Mouse (Mus musculus): ENCODE results near the gene Galr3.
"Not testable (repeated sequence)": the region's sequence is repeated elsewhere in the genome, so short reads cannot be mapped to it uniquely, and the experiment has no call there.

The Galr3 gene

DNA sequence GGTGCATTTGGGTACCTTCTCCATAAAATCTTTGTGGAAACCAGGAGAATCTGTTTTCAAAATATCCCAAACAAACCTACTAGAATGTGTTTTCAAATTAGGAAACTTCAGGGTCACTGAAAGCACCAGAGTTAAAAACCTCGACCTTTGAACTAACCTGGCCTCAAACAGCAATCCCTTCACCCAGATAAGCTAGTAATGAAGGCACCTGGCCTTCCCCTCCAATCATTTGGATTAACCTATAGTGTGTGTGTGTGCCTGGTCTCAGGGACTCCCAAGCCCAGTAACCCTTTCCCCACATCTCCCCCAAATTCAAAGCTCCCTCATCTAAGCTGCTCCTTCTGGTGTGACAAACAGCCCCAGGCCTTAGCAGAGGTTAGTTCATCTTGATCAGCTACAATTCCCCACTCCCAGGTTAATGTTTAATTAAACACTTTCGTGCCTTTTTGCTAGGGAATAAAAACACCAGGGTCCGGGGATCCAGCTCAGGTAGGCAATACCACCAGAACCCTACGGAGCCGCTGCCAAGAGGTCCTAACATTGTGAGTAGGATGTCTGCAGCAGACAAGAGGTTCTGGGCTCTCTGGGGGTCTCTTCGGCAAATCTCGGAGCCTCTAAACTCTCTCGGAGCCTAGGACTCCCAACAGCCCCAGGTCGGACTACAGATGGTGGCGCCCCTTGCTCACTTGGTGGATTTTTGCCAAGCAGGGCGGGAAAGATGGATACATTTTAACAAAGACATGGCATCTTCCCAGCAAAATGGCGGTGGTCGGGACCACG, 15.0 kb upstream of the Galr3 start:
- in situ Hi-C loops (cut with MboI, MseI): no loop called here

GRCm38 (mm10) chr15:79027291-79028205, 14.1 kb upstream of the Galr3 start:
- in situ Hi-C loops (cut with MboI, MseI): no loop called here

GRCm38 (mm10) chr15:79028237-79028738, 13.4 kb upstream of the Galr3 start, which contains the start of gene H1f0:
TSS of gene H1f0 (plus strand) at chr15:79028450.
- in situ Hi-C loops (cut with MboI, MseI): no loop called here

- in situ Hi-C loops (cut with MboI, MseI): no loop called here
Observed at GRCm38 (mm10) chr15:79028823-79029484, 12.7 kb upstream of the Galr3 start.

GRCm38 (mm10) chr15:79029519-79030241, 12.0 kb upstream of the Galr3 start:
- in situ Hi-C loops (cut with MboI, MseI): no loop called here

DNA sequence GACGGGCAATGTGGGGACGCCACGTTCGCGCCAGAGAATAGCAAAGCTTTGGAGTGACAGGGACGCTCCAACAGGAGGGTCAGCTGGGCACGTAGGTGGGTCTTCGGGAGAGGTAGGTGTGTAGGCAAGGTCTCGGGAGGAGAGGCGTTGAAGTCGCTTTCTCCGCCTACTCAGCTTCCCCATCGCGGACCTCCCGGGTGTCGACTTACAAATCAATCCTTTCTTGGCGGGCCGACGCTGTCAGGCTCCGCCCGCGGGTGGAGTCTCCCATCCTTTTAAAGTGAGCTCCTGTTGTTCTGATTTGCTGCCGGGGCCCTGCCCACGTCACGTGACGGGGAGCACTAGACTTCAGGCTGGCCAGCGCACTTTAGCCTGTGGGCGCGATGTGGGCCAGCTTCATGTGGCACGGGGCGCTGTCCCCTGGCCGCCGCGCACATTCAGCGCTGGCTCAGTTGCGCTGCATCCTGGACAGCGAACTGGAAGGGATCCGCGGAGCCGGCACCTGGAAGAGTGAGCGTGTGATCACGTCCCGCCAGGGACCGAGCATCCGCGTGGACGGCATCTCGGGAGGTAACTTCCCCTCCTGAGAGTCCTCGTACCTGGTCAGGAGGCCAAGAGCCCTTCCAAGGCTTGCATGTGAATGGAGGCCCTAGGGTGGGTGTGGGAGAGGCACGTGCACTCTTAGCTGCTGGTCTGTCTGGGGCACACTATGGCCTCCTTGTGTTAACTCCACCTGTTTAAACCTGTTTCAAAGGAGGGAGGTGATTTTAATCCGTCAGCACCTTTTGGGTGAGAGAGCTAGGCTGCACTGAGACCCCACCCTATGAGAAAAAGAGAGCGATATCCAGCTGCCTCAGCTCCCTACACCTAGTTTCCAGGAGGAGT, 10.9 kb upstream of the Galr3 start:
- in situ Hi-C loops (cut with MboI, MseI): no loop called here

GRCm38 (mm10) chr15:79031908-79032307, 9.8 kb upstream of the Galr3 start:
- in situ Hi-C loops (cut with MboI, MseI): not testable (repeated sequence)

GRCm38 (mm10) chr15:79037913-79038328, 3.8 kb upstream of the Galr3 start:
- in situ Hi-C loops (cut with MboI, MseI): loop anchor here in 1 of 2 experiments (5.0 kb wide), 1 partner anchor 34 kb away; no protein-coding TSS in a partner anchor

GRCm38 (mm10) chr15:79038331-79038730, 3.4 kb upstream of the Galr3 start:
- in situ Hi-C loops (cut with MboI, MseI): loop anchor here in 1 of 2 experiments (5.0 kb wide), 1 partner anchor 34 kb away; no protein-coding TSS in a partner anchor

GRCm38 (mm10) chr15:79038853-79039252, 2.8 kb upstream of the Galr3 start:
- in situ Hi-C loops (cut with MboI, MseI): loop anchor here in 1 of 2 experiments (5.0 kb wide), 1 partner anchor 33 kb away; no protein-coding TSS in a partner anchor

DNA sequence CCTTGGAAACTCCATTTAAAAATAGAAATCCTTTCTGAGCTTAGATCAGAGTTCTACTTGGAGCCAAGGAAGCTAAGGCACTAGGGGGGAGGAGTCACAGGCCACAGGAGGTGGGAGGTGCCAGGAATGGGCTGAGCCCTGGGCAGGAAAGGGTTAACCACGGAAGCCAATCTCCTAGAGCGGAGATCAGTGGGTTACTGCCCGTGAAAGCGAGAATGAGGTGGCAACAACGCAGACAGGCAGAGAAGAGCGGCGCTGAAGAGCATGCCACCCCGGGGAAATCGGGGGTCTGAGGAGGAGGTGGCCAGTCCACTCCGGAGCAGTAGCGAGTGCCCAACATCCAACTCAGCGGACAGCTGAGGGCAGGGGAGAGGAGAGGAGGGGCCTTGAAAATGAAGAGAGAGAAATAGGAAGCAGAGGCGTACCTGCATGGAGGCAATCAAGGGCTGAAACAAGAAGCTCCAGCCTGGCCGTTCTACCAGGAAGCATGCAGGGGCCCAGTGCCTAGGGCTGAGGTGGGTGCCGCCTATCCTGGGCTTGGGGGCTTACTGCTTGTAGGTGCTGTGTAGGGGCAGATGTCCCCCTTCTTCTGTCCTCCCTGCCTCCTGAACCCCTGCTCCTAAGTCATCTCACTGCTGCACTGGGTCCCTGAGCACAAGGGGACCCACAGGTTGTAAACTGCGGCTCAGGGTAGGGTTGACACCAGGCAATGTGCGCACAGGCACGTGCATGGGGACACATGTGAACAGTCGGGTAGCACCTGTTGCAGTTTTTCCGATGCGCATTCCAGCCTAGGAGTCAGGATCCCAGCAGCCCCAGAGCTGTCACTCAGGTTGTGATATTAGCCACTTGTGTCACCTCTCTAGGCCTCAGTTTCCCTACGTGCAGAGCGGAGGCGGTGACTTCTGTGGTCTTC, 926 bp upstream of the Galr3 start:
- in situ Hi-C loops (cut with MboI, MseI): no loop called here

- in situ Hi-C loops (cut with MboI, MseI): no loop called here
Observed at GRCm38 (mm10) chr15:79042721-79043491, 1.2 kb downstream of the Galr3 start.

DNA sequence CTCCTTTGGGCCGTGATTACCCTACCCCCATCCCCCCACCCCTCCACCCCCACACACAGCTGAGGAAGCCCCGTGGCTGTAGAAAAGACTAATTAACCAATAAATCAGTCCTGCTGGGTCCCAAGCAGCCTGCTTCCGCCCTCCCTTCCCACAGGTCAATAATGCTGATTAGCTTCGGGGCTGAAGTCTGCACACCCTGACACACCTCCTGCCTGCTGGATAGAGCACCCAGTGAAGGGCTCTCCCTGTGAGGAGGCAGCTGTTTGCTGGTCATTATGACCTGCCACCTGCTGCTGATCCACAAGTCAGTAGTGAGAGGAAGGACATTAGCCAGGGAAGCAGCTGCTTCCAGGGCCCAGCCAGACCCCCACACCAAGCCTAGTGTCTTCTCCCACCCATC, 3.2 kb downstream of the Galr3 start:
- in situ Hi-C loops (cut with MboI, MseI): no loop called here

GRCm38 (mm10) chr15:79048186-79048585, 6.5 kb downstream of the Galr3 start:
- in situ Hi-C loops (cut with MboI, MseI): no loop called here

GRCm38 (mm10) chr15:79050160-79050845, 8.6 kb downstream of the Galr3 start:
- in situ Hi-C loops (cut with MboI, MseI): no loop called here

GRCm38 (mm10) chr15:79050964-79051363, 9.3 kb downstream of the Galr3 start:
- in situ Hi-C loops (cut with MboI, MseI): no loop called here

Data from T-helper 17 cell (primary cell).